Mouse (Mus musculus) kidney, postnatal 4 days (tissue): ENCODE data around the gene Cd37.
"Not testable (repeated sequence)": the region's sequence is repeated elsewhere in the genome, so short reads cannot be mapped to it uniquely, and the experiment has no call there.

ENCODE experiments used
- DNase-seq, 2 experiments: peaks; one replicate each; pipeline ENCODE4 v3.0.0; 2021; ENCODE audit warnings: mixed read lengths in 2 of 2

Gene Cd37

DNA sequence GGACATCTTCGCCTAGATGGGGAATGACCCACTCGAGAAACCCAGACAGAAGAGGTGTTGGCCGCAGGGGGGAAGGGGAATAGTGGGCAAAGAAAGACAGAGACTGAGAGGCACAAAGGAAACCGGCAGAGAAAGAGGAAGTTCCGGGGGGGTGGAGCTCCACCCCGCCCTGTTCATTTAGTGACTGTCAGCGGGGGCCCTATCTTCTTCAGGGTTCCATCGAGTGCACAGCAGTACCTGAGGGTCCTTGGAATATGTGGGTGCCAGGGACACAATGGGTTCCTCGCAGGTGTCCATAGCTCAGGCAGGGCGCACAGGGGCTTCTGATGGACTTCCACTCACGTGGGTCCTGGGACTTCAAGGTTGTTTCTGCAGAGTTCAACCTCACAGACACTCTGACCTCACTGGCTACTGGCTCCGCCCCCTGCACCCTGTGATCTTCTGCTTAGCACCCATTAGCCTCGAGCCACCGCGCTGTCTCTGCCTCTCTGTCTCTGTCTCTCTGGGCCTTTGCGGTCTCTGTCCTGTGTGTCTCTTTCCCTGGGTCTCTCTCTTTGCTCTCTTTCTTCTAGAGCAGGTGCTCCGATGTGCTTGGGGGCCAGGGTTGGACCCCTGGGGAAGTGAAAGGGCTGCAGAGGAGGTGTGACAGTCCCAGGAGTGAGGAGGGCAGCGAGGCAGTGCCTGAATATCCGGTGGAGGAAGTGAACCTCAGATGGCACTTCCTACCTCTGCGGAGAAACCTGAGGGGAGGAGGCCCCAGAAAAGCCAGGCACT, at the start of gene Cd37:
TSS of gene Cd37 (minus strand) at position 393 of the 774 bp plus-strand sequence.
- no peak for DNase-seq

DNA sequence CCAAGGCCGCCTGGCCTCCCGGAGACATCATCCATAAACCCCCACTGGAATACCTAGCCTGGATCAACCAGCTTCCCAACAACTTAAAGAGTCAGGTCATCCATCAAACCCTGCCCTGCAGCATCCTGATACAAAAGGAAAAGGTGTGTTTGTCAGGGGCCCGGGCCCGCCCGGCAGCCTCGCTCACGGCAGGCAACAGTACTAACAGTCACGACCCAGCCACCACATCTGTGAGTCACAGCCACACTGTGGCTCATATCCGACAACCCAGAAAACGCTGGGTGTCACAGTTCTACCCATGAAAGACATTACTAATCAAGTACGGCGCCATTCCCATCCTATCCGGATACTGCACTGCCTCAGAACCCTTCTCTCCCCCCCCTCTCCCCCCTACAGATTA, 47.6 kb upstream of the Cd37 start:
- no peak for DNase-seq

DNA sequence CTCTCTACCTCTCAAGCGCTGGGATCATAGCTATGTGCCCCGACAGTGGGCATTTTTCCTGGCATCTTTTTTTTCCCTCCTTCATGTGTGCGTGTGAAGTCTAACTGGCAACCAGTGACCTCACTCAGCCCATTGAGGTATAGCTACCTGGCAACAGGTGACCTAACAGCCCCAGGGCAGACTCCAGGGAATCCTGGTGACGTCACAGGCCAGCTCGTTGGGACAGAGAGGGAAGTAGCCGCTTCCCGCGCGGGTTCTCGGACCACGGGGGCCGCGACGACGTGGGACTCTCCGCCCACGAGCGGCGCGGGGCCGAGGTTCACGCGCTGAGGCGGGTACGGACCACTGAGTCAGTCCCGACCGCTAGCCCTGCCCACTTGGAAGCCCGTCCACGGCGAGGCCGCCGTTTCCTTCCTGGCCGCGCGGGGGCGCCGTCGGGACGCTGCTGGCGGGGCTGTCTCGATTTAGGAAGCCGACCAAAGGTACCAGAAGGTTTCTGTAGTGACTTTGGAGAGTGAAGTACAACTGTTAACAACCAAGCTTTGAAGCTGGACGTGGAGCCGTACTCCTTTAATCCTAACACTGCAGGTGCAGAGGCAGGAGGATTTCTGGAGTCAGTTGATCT, 38.3 kb upstream of the Cd37 start, which contains the start of gene Slc6a21:
TSS of gene Slc6a21 (plus strand) at position 378 of the 625 bp plus-strand sequence.
- DNase-seq: peak; percentile 83 to 87

DNA sequence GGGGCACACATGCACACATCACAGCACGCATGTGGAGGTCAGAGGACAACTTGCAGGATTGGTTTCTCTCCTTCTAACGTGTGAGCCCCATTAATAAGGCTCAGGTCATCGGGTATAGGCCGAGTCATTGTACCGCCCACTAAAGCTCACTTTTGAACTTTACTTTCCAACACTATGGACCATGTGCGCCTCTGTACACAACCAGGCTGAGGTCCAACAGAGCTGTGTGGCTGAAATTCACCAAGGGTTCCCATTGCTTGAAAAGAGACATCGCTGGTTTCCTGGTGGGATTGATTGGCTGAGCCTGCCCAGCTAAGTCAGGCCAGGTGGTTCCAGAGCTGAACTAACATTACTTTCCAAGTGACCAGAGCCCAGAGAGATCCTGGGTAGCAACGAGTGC, 34.8 kb upstream of the Cd37 start:
- no peak for DNase-seq

DNA sequence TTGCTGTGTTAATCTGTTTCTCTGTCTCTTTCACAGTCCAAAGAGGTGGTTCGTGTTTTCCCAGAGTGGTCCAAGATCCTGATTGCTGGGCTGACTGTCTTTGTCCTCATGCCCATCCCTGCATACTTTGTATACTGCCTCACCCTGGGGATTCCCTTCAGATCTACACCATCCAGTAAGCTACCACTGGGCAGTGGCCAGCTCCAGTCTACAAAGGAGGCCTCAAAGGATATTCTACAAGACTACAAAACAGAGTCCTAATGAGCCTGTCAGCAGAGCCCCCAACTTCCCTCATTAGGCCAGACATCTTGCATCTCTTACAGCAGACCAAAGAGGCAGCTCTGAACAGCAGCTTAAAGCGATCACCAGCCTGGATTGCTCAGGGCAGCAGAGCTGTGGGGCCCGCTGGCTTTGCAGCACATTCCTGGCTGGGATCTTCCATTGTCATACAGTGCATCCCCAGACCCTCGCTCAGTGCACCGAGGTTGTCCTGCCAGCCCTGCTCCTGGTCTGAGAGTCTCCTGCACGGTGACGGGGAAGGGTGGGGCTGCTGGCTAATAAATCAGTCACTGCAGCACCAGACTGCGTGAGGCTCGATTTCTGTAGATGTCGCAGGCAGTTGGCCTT, 34.0 kb upstream of the Cd37 start:
- no peak for DNase-seq

DNA sequence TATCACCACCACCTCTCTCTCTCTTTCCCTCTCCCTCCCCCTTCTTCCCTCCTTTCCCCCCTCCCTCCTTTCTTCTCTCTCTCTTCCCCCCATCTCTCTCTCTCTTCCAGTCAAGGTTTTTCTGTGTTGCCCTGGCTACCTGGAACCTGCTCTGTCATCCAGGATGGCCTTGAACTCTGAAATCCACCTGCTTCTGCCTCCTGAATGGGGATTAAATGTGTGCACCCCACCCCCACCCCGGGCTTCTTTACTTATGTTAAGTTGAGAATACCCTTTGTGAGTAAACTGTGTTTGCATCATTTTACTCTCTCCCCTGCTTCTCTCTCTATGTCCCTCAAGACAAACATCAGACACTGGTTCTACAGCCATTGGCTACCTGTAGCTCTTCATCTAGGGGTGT, 26.6 kb upstream of the Cd37 start:
- DNase-seq: no peak

DNA sequence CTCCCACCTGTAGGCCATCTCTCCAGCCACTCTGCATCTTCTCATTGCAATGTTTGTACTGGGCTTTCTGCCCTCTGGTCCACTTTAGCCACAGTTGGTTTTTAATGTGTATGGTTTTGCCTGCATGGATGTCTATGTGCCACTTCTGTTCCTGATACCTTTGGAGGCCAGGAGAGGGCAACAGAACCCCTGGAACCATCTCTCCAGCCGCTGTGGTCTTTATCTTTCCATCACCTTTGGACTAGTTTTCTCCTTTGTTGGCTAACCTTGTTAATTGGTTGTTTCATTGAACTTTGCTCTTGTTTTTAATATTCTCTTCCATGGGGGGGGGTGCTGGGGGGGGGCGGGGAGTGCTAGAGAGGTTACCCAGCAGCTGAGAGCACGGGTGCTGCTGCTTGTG, 25.4 kb upstream of the Cd37 start:
- no peak for DNase-seq

DNA sequence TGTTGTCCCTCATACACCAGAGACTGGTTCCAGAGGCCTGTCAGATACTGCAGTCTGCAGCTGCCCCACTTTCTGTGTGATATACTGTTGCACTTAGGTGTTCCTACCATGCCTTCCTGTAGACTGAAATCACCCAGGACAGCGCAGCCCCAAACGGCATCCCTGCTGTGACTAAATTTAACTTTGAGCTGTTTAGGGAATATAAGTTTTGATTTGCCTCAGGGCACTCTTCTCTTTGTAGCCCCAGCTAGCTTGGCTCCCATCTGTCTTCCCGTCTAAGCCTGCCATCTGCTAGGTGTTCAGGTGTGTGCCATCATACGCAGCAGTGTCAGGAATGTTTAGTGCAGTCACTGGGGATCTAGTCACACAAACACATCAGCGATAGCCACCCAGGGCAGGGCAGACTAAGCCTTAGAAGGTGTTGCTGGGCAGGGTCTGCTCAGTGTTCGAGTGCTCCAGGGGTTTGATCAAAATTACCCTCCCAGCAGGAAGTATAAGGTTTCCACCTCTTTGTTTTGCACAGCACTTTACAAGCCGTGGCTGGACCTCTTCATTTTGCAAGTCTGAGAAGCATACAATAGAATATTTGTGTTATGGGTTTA, 24.2 kb upstream of the Cd37 start:
- no peak for DNase-seq

DNA sequence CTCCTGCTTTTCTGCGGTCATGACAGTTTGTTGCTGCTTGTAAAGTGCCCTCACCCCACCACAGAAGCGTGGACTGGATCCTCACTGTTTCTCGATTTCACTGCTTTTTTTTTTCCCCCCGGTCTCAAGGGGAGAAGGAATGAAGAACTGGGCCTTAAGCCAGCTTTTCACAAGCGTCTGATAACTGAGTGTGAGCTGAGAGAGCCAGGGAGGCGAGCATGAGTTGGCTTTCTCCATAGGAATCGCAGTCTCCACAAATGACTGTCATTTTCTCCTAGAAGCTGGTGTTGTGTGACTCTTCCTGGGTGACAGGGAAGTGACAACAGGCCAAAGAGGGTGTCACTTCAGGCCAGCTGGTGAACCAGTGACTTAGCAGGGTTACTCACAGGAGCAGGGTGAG, 23.4 kb upstream of the Cd37 start:
- DNase-seq: no peak

DNA sequence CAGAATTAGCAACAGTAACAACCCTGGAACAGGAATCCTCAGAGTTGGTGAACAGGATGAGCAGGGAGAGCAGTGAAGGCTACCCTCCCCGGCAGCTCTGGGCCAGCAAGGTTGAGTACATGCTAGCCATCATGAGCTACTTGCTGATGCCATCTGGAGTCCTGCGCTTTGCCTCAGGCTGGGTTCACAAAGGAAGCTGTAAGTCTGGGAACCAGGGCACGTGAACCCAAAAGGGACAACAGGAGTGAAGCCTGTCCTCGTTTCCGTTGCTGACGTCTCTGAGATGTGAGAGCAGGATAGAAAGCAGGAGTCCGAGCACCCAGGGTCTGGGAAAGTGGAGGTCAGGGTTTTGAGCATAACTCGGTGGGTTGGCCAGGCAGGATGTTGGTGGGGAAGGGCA, 20.4 kb upstream of the Cd37 start:
- no peak for DNase-seq

DNA sequence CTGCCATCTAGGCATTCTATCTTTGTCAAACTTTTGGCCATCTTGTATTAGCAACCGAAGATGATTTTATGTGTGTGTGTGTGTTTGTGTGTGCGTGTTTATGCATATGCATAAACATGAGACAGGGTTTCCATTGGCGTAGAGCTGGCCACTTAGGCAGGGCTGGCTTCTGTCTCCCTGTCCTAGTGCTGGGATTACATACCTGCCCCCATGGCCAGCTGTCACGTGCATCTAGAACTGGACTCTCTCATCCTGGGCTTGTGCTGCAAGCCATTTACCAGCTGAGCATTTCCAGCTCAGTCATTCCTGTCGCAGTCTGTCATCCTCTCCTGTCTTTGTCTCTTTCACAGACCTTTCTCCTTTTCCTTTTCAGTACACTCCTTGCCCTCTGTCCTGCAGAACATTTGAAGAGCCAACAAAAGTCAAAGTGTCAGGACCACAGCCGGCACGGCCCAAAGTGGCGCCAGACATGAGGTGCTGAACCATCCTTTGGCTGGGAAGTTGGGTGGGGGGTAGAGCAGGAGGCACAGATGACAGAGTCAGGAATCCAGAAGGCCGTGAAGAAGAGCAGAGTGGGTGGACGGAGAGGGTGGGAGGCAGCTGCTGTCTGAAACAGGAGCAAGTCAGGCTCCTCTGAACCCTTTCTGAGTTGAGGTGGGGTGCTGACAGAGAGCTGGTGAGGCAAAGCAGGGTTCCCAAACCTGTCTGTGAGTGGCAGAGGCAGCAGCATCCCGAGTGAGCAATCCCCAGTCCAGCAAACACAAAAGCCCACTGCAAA, 18.3 kb upstream of the Cd37 start:
- DNase-seq: no peak

DNA sequence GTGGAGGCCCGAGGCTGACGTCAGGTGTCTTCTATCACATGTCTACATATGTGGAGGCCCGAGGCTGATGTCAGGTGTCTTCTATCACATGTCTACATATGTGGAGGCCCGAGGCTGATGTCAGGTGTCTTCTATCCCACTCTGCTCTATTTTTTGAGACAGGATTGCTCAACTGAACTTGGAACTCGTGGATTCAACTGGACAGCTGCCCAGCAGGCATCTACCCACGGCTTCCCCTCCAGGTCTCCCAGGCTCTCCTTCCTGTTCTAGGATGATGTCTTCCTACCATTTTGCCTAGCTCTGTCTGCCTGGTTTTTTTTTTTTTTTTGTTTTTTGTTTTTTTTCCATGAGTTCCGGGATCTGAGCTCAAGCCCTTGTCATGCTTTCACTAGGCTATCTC, 16.9 kb upstream of the Cd37 start:
- DNase-seq: not testable (repeated sequence)

DNA sequence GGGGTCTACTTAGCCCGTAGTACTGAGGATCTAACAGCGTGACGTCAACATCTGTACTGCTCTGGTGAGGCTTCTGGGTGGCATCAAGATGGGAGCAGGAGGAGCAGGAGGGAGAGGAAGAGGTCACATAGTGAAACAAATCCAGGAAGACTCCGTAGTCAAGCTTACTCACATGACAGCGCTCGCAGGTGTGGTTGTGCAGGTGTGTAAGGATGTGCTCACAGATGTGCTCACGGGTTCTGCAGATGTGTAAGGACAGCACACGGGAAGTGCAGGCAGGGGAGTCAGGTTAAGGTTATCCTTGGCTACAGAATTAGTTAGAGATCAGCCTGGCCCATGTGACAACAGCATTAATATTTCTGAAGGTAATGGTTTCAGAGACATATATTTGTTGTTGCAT, 14.9 kb upstream of the Cd37 start:
- no peak for DNase-seq

DNA sequence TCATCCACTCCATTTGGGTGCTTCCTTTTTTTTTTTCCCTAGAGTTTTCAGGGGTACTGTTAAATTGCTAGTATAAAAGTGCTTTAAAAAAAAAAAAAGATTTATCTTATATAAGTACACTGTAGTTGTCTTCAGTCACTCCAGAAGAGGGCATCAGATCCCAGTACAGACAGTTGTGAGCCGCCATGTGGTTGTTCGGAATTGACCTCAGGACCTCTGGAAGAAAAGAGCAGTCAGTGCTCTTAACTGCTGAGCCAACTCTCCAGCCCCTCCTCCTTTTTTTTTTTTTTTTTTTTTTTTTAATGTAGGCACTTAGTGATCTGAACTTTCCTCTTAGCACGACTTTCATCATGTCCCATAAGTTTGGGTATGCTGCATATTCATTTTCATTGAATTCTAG, 8.8 kb upstream of the Cd37 start:
- no peak for DNase-seq

DNA sequence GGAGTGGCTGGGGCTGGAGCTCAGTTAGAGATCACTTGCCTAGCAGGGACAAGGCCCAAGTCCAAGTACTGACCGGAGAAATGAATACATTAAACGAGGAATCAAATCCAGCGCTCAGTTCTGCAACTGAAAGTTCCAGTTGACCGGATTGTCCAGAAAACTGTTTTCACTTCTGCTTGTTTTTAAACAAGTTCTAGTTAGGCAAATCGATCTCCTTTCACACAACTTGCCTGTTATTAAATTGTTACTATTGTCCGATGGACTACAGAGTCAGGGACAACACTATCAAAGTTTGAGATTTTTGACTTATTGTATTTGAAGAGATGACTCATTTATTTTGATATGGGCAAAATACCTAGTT, 2.5 kb upstream of the Cd37 start:
- DNase-seq: no peak

DNA sequence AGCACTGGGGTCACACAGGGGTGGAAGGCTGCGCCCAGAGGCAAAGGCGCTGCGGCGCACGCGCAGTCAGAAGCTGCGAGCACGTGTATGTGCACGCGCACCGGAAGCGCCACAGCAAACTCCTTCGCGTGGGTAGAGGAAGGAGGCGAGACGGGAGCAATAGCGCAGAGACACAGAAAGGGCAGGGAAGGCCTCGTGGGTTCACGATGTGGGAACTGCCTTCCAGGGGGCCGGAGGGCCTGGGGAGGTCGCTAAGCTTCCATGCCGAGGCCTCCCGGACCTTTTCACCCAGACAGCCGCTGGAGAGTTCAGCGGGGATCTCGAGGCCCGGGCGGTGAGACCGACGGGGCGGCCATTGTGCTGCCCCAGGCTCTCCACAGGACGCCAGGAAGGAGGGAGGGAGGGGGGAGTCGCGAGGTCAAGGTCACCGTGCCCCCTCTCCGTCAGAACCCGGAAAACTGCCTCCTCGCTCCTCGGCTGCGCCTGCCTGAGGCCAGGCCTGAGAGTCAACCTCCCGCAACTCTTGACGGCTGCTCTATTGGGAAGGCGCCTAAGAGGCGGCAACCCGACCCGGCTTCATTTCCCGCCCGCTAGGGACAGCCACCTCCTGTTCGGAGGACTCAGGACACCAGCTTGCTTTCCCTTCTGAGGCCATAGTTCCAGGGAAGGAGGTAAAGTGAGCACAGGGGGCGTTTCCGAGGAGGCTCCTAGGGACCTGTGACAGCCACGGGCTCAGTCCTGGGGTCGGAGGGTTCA, 1.9 kb upstream of the Cd37 start, which contains the start of gene Slc6a16:
TSS of gene Slc6a16 (plus strand) at position 453 of the 756 bp plus-strand sequence.
- DNase-seq: peak; percentile 57 to 72

DNA sequence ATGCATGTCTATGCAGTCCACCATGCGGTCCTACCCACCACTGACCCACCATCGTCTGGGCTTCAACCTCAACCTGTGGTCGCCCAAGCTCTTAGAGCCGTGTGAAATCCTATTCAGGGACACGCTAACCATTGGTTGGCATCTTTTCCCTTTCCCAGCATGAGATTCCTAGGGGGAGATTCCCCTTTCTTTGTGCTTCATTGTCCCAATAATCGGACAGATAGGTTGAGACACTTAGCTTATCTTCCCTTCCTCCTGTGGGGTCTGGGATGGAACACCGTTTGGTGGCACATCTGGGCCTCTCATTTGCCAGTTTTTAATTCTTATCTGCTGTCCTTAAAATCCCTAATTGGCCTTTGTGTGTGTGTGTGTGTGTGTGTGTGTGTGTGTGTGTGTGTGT, 1.2 kb upstream of the Cd37 start:
- DNase-seq: no peak

DNA sequence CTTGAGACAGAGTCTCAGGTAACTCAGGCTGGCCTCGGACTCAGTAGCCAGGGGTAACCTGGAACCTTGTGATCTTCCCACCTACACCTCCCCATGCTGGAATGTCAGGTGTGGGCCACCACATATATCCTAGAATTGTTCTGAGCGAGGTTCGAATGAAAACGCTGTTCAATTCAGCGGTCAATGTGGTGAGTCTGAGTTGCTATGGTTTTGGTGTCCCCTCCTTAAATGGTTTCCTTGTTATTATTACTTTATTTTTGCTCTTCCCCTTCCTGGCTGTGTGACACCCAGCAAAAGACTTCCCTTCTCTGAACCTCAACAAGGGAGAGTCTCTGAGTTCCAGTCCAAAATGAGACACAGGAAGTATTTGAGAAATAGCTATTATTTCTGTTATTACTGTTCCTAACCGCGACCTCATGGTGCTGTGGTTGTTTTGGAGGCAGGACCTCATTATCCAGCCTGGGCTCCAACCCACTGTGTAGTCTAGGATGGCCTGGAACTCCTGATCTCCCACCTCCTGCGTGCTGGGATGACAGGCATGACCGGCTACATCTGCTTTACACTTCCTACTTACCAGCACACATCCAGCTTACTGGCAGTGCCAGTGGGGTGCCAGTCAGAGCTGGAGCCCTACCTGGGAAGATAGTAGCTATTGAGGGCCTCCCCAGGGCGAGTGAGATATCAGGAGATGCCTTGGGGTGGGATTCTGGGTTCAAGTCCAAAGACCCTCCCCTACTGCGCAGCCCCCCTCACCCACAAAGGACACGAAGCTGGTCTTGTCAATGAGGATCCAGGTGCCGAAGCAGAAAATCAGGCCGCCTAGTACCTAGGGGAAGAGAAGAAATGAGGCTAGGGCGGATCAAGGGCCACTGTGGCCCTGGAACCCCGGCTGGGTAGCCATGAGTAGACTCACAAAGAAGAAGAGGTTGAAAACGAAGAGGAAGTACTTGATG, 892 bp downstream of the Cd37 start:
- DNase-seq: no peak

DNA sequence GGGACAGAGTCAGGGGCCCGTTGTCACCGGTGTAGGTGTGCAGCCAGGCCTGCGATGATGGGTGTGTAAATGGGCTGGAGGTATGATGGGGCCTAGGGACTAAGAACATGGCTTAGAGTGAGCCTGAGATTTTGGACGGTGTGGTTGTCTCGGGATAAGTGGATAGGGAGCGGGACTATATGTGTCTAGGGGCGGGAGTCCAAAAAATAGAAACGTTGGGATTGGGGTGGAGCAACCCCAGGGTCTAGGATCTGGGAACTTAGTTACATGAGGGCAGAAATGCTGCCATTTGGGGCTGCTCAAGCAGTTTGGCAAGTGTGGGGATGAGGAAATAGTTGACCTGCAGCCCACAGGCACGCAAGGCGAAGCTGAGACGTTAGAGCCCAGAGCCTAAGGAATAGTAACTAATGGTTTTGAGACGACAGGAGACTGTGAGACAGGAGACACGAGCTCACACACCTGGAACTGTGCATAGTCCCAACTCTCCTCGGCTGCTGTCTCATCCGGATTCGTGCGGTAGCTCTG, 3.2 kb downstream of the Cd37 start:
- no peak for DNase-seq

DNA sequence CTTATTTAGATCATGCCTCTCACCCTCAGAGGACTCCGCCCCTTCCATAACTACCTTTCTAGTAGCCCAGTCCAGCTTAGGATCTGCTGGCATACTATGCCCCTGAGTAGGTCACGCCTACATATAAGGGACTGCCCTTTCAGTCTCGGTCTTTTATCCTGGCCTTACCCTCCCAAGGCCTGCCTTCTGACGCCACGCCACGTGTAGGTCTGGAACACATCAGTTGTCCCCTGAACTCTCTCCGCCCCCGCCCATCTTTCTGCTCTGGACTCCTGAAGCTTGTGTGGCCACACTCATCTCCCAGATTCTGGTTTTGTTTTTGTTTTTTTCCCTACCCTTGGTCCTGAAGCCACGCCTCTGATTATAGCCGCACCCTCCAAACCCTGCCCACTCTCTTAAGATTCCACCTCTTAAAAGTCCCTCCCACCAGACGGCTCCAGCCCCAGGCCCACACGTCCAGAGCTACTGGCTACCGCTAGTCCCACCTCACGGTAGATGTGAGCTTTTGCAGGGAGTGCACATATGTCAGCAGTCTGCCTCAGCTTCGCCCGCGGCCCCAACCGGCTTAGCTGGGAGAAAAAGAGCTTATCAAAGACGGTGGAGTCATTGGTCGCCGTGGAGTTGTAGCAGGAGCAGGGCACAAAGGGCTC, 3.9 kb downstream of the Cd37 start:
- DNase-seq: peak; percentile 62 to 75
